Mouse (Mus musculus): ENCODE results near the gene Rassf8.

- TF ChIP-seq CTCF (IDR thresholded peaks at IDR 0.05; ENCODE audit: low read depth, low read length) = no peak
- no peak for TF ChIP-seq POLR2A (IDR thresholded peaks at IDR 0.05; ENCODE audit: borderline replicate concordance, low read depth, low read length)
These were observed 13.9 kb downstream of the Rassf8 start for GRCm38 (mm10) chr6:145760246-145761016.
